Mouse (Mus musculus) liver, postnatal 0 days (tissue): Measurements from ENCODE around the gene Nrk. TPM values are rescaled to one million over a fixed set of nuclear protein-coding genes. Genes with fewer than 3 reads are reported as not detected.

Experiments used
- ATAC-seq: fragments of 200-750 bp; cut with Nextera tagmentation; 2 replicates; pipeline ENCODE4 v1.8.0; 2017; ENCODE audit warnings: mild to moderate bottlenecking, moderate library complexity
- DNase-seq: peaks from one replicate; pipeline ENCODE4 v3.0.0-alpha.2; 2016
- H3K27ac ChIP-seq: fragments of 300-500 bp; sonication (generic); 2 replicates; pipeline ENCODE4 v1.5.1; 2014; ENCODE audit warnings: antibody characterized with exemption, moderate library complexity, mild to moderate bottlenecking, low read depth
- H3K27me3 ChIP-seq: fragments of 300-500 bp; sonication (generic); 2 replicates; pipeline ENCODE4 v1.6.1; 2014; ENCODE audit warnings: low read length, control low read depth, mixed read lengths; ENCODE audit not compliant: insufficient read depth
- H3K36me3 ChIP-seq: fragments of 300-500 bp; sonication (generic); replicated peaks from 2 replicates; pipeline ENCODE4 v1.6.1; 2014; ENCODE audit warnings: mild to moderate bottlenecking, control low read depth, low read length, moderate library complexity, mixed read lengths; ENCODE audit not compliant: insufficient read depth
- H3K4me1 ChIP-seq: fragments of 300-500 bp; sonication (generic); 2 replicates; pipeline ENCODE4 v1.6.1; 2014; ENCODE audit warnings: antibody characterized with exemption, mild to moderate bottlenecking, control low read depth; ENCODE audit not compliant: insufficient read depth
- H3K4me2 ChIP-seq: fragments of 300-500 bp; sonication (generic); 2 replicates; pipeline ENCODE4 v1.6.1; 2014; ENCODE audit warnings: low read depth, mild to moderate bottlenecking, low read length, moderate library complexity, mixed read lengths
- H3K4me3 ChIP-seq: fragments of 300-500 bp; sonication (generic); 2 replicates; pipeline ENCODE4 v1.5.1; 2014; ENCODE audit warnings: low read depth, low read length
- H3K9ac ChIP-seq: fragments of 300-500 bp; sonication (generic); replicated peaks from 2 replicates; pipeline ENCODE4 v1.6.1; 2014; ENCODE audit warnings: mild to moderate bottlenecking, moderate library complexity
- H3K9me3 ChIP-seq: fragments of 300-500 bp; sonication (generic); 2 replicates; pipeline ENCODE4 v1.6.1; 2016; ENCODE audit warnings: mild to moderate bottlenecking, control low read depth, low read length, mixed read lengths
- CTCF ChIP-seq: sonication (generic); IDR thresholded peaks from 2 replicates; pipeline ENCODE4 v1.5.1; 2016; ENCODE audit warnings: antibody characterized with exemption, low read depth
- EP300 ChIP-seq: IDR thresholded peaks from 2 replicates; pipeline ENCODE4 v1.6.1; 2016; ENCODE audit warnings: antibody characterized with exemption, low read depth, mild to moderate bottlenecking
- WGBS: fragments of 180-500 bp; shearing (Covaris S2); extraction: QIAGEN DNeasy Blood & Tissue Kit; methylation state at CpG from one replicate; pipeline ENCODE4 v1.1.7; 2014; ENCODE audit not compliant: insufficient replicate concordance; 5-methylcytosine and 5-hydroxymethylcytosine counted together
- polyA plus RNA-seq: library from polyadenylated mRNA; unstranded; fragments of >200 nt; fragmentation: Nextera tagmentation; extraction: Ambion mirVana; gene quantifications from 2 replicates; pipeline ENCODE4 v1.2.1, GENCODE M21; 2015

The Nrk gene
- polyA plus RNA-seq: 0.40 and 0.53 TPM in 2 replicates

DNA sequence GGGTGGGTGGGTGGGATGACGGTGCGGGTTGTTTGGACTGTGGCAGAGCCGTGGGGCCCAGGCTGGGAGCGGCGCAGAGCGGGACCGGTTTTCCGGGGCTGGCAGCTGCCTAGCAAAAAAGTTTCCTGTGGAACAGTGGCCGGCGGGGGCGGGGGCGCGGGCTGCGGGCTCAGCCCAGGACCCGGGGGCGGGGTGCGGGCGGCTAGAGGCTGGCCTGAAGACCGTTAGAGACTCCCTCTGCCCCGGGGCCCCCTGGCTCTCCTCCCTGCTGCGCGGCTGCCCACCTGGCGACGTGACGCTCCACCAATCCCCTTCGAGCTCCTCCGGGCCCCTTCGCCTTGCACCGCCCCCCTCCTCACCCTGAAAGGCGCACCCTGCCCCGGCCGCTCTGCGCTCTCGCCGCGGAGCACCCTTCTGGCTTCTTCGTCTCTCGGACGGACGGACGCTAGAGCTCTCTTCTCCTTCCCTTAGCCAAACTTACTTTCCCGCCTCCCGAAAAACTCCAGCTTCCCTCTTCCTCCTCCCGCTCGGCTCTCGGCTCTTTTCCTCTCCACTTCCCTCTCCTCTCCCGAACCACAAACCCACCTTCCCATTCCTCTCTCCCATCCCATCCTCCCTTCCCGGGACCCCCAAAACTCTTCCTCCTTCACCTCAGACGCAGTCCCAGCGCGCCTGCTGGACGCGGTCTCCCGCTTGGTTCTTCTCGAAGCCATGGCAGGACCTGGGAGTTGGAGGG lies at the start of gene Nrk:
Gene Nrk, plus strand, starts transcription at position 390 of the 736 bp plus-strand sequence.
- no peak within 1 kb of the TSS for H3K27ac ChIP-seq
- H3K9me3 ChIP-seq: no peaks in the 10 kb centered on the region
- DNase-seq (peak; percentile 13), ATAC-seq (no peak)
- H3K27me3 ChIP-seq: peaks cover 12% of the 10 kb centered on the region; the same call in 1 of the 2 replicates
- 15% methylated on average over 46 of the region's 55 CpGs for WGBS
- TF ChIP-seq CTCF (no peak), EP300 (no peak)
- no peak within 1 kb of the TSS for H3K9ac ChIP-seq
- H3K36me3 ChIP-seq: no peaks in the 10 kb centered on the region
- peak within 1 kb of the TSS; percentile 36 for H3K4me3 ChIP-seq
- no peaks in the 10 kb centered on the region for H3K4me1 ChIP-seq
- peak within 1 kb of the TSS; percentile 62 for H3K4me2 ChIP-seq

DNA sequence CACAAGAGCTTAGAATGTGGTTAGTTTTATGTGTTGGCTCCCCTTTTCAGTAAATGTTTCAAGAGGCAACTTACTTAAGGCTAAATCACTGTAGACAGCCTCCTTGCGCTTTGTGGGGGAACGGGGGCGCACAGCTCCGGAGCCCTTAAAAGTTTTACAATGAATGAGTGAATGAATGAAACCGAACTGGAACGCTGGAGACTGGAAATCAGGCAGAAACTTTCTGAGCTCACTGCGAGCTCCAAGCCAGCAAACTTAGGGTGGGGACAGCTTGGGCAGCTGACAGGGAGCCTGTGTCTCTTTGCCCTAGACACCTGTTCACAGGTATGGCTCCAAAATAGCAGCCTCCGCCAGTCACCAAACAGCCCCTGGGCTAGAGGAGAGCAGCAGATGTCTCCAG lies 864 bp upstream of the Nrk start:
- H3K4me3 ChIP-seq: no peak overlapping the region
- H3K36me3 ChIP-seq: no peaks in the 10 kb centered on the region
- WGBS: 18% methylated on average over 8 of the region's 8 CpGs
- no peak overlapping the region for H3K9ac ChIP-seq
- no peak for DNase-seq
- H3K4me1 ChIP-seq: no peaks in the 10 kb centered on the region
- no peak for ATAC-seq
- no peak overlapping the region for H3K27ac ChIP-seq
- peak overlapping the region; percentile 62 for H3K4me2 ChIP-seq
- no peaks in the 10 kb centered on the region for H3K9me3 ChIP-seq
- TF ChIP-seq CTCF: no peak
- TF ChIP-seq EP300: no peak
- peaks cover 12% of the 10 kb centered on the region; the same call in 1 of the 2 replicates for H3K27me3 ChIP-seq

DNA sequence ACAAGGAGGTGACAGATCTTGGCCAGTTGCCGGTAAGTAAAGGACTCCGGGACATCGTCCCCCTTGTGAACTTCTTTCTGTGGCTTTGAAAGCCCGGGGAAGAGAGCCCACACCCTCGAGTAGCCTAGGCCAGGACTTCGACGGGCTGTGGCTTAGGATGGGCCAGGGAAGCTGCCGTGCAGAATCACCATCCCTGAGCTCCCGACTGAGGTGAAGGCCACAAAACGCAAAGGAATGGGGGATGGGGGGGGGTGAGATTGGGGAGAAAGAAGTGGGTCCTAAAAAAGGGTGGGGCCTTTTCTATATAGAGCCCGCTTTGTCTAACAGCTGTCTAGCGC lies 516 bp downstream of the Nrk start:
- Histone ChIP-seq H3K4me2 (peak overlapping the region; percentile 62), H3K4me3 (peak overlapping the region; percentile 36), H3K36me3 (no peaks in the 10 kb centered on the region), H3K27ac (no peak overlapping the region), H3K27me3 (peaks cover 12% of the 10 kb centered on the region; the same call in 1 of the 2 replicates), H3K4me1 (no peaks in the 10 kb centered on the region), H3K9ac (no peak overlapping the region), H3K9me3 (no peaks in the 10 kb centered on the region)
- no peak for ATAC-seq
- WGBS: 29% methylated on average over 12 of the region's 12 CpGs
- TF ChIP-seq EP300 (no peak), CTCF (no peak)
- no peak for DNase-seq

DNA sequence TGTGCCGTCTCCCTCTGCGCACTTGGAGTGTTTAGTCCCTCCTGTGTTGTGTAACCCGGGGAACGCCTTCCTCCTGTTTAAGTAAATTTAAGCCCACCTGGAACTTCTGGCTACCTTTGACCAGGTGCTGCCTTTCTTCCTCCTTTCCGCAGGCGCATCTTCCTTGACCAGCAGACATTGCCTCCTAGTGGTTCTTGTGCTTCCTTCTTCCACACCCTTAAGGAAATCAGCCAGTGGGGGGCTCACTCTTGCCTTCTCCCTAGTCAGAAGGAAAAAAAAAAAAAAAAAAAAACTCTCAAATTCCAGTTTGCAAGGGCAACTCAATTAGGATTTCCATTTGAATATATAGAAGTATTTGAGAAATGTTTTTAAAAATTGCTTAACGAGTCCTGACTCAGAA lies 4.8 kb downstream of the Nrk start:
- WGBS: 53% methylated on average over 7 of the region's 7 CpGs

DNA sequence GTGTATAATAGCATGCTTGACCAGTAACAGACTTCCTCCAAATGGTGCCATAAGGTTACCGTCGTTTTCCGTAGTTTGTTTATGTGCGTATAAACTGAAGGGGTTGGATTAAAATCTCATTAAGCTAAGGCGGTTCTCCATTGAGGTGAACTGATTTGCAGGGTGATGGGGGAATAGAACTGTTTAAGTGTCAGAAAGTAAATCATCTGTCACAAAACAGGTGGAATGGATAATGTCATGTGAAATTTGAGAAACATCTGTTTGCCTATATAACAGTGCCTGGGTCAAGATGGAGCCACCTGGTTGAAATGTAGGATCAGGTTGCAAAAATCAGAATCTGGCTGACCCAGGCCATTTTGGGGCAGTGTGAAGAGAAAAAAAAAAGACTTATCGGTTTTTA lies 29.7 kb downstream of the Nrk start:
- 90% methylated on average over 6 of the region's 6 CpGs for WGBS
- Histone ChIP-seq H3K9ac (no peak overlapping the region), H3K4me3 (no peak overlapping the region), H3K4me1 (no peaks in the 10 kb centered on the region), H3K36me3 (no peaks in the 10 kb centered on the region), H3K27me3 (no peaks in the 10 kb centered on the region), H3K9me3 (no peaks in the 10 kb centered on the region), H3K27ac (no peak overlapping the region), H3K4me2 (no peak overlapping the region)
- DNase-seq: no peak
- no peak for TF ChIP-seq CTCF
- no peak for ATAC-seq

More for the DNA sequence above, 4.8 kb downstream of the Nrk start:
- H3K9ac ChIP-seq: no peak overlapping the region
- no peaks in the 10 kb centered on the region for H3K36me3 ChIP-seq
- no peak for TF ChIP-seq EP300
- no peak for TF ChIP-seq CTCF
- no peak overlapping the region for H3K4me2 ChIP-seq
- ATAC-seq: no peak
- H3K4me1 ChIP-seq: no peaks in the 10 kb centered on the region
- H3K4me3 ChIP-seq: no peak overlapping the region
- H3K27ac ChIP-seq: no peak overlapping the region
- no peaks in the 10 kb centered on the region for H3K9me3 ChIP-seq
- H3K27me3 ChIP-seq: peaks cover 5% of the 10 kb centered on the region; the same call in 1 of the 2 replicates
- DNase-seq: no peak

DNA sequence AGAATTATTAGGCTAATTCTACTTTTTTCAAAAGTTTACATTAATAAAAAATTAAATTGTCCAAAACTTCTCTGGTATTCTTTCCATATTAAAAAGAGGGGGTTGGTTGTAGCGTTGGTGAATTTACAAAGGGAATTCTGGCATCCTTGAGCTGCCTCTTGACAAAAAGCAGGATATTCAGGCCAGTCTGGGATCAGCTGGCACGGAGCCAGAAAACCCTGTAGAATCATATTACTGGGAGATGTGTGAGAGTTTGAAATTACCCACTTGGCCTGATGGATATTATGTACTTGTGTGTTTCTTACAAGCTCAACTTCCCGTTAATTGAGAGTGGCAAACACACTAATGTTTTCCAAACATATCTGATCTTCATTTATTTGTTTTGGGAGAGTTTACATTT lies 46.5 kb downstream of the Nrk start:
- H3K4me1 ChIP-seq: no peaks in the 10 kb centered on the region
- no peaks in the 10 kb centered on the region for H3K9me3 ChIP-seq
- no peaks in the 10 kb centered on the region for H3K36me3 ChIP-seq
- H3K4me3 ChIP-seq: no peak overlapping the region
- 61% methylated on average over 3 of the region's 3 CpGs for whole genome bisulfite sequencing
- ATAC-seq (no peak), DNase-seq (peak; percentile 11)
- H3K27ac ChIP-seq: no peak overlapping the region
- no peaks in the 10 kb centered on the region for H3K27me3 ChIP-seq
- H3K9ac ChIP-seq: no peak overlapping the region
- no peak for TF ChIP-seq CTCF
- TF ChIP-seq EP300: no peak
- no peak overlapping the region for H3K4me2 ChIP-seq
